Mouse (Mus musculus): ENCODE data around the gene Mpped1.
A peak's percentile ranks its signal among the peaks of the same experiment; 100 is the strongest.

Gene Mpped1

DNA sequence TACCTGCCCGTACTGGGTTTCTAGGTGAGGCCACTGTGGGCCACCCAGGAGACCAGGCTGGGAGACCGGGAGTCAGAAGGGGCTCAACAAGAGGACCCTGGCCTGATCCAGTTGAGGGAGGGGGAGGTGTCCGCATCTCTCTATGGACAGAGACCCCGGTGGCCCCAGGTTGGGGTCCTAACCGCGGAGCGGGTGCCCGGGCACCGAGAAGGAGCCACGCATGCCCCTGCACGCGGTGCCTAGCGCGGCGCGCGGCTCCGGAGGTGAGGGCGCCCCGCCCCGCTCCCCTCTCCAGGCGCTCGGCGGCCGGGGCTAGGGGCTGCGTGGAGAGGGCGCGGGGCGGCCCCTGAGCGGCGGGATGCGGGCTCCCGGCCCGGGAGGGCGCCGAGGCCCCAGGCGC, at the start of gene Mpped1:
Gene Mpped1 (plus strand): TSS at position 81 of the 400 bp plus-strand sequence.
- no peak for DNase-seq

DNA sequence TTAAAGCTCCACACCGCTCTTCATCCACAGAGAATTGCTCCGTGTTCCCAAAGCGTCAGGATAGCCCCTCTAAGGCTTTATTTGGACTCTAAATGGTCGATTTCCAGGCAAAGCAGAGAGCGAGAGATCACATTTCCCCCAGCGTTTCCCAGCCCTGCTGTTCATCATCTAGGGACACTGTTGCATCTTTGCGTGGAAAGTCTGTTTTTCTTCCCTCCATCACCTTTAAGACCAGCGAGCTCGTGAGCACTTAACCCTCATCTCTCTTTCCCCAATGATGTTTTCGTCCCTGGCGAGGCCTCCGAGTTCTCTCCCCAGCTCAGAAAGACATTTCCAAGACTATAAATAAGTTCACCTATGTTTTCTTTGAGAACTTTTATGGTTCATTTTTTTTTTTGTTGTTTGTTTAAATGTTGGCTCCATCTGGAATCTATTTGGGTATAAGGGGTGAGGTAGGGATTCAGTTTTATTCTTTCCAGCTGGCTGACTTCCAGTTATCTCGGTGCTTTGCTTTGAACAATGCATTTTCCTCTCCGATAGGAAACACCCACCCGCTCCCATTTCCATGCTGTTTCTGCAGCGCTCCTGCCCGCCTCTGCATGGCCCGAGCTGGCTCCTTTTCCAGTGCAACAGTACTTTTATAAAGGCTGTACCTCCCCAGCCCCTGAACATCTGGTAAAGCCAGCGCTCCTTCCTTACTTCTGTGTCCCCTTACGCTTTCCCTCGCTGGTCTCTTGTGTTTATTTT, 38.4 kb upstream of the Mpped1 start:
- DNase-seq = no peak

DNA sequence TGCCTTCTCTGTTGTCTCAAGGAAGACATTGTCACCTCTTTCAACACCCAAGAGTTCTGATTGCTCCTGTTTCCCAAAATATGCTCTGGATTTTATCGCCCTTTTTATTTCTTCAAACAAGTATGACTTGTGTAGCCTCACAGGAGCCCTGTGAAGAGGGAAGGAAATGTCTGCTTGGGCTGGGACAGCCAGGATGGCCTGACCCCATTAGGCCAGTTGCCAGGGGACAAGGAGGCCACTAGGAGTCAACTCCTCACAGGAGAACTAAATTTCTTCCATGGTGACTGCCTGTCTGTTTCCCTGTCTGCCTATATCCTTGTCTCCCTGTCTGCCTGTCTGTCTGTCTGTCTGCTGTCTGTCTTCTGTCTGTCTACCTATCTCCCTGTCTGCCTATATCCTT, 37.2 kb upstream of the Mpped1 start:
- peak; percentile 13 to 30 for DNase-seq

GRCm38 (mm10) chr15:83746311-83746710, 33.0 kb upstream of the Mpped1 start:
- no peak for DNase-seq

- DNase-seq = no peak
Observed at GRCm38 (mm10) chr15:83748986-83749385, 30.3 kb upstream of the Mpped1 start.

GRCm38 (mm10) chr15:83749436-83749835, 29.8 kb upstream of the Mpped1 start:
- DNase-seq = no peak

DNA sequence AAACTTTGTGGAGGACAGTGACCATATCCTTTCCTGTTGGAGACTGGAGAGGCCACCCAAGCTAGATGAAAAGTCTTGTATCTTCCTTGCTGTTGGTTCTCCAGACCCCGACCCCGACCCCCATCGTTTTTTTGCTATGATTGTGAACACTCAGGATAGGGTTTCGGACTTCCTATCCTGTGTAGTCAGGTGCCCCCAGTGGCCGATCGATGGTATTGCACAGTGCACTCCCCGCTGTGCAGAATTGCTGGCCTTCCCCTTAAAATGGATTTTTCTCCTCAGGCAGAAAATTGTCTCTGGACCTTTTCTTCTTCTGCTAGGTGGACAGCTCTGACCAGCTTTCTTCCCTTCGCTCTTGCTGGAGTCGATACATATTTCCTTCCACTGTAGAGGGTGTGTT, 22.5 kb upstream of the Mpped1 start:
- no peak for DNase-seq

DNA sequence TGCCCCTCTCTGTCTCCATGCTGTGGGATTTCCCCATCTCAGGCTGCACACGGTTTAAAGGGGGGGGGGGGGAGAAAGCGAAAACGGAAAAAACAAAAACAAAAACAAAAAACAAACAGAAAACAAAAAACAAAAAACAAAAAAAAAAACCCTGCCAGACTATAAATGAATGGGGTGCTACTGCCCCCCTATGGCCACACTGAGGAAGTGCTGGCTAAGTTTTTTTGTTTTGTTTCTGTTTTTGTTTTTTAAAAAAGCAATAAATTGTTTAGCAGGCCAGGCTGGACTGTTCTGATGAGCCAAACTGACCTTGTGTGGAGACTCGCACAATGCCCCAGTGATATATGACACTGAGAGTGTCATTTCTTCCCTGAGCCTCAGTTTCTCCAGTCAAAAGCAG, 20.3 kb upstream of the Mpped1 start:
- no peak for DNase-seq

- DNase-seq = peak in 1 of 2 experiments; percentile 39
Observed at GRCm38 (mm10) chr15:83760683-83761082, 18.6 kb upstream of the Mpped1 start.

- DNase-seq = no peak
Observed at GRCm38 (mm10) chr15:83761512-83761911, 17.8 kb upstream of the Mpped1 start.

DNA sequence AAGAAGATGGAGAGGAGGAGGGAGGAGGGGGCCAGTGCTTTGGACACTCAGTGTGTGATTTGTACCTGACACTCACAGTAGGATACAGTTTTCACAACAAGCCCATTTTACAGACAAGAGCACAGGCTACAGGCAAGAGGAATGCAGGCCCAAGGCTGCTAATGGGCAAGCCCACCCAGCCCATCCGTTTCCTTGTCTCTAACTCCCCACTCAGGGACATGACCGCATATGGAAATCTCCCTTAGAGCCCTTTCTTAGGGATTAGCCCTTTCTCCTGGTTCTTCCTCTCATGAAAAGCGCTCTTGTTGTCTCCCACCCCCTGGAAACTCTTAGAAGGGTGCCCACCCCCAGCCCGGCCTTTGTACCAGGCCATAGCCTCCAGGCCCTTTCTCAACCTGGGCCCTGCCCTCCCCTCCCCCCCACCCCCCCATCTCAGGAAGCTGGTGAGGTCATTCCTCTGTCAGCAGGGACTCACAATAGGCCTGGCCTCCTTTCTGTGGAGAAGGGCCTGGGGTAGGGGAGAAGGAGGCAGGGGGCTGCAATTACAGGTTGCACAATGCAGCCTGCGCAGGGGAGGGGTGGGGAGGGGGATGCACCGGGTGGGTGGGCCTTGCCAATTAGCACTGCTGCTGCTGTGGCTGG, 13.8 kb upstream of the Mpped1 start:
- DNase-seq = no peak

DNA sequence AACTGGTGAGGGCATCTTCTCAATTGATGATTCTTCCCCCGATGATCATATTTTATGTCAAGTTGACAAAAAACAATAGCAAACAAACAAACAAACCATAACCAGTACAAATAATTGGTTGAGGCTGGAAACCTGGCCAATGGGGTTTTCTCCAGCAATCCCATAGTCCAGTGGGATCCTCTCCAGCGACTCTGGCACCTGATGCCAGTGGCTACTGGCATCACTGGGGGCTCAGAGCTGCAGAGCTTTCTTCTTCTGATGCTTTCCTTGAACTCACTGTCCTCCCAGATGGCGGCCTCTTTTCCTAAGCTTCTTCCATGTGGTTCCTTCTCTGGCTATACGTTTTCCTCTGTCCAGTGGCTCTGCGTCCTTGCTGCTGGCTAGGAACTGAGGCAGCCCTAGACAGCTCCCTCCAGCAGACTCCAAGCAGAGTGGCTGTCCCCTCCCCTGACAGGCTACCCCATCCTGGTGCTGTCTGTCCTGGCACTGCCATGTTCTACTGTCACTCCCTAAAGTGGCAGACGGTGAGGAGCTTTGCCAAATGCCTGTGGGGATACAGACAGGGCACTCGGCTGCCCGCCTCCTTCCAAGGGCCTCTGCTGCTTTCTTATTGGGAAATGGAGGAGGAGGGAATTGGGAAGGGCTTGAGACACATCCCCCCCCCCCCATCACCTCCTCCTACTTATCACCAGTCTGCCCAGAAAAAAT, 7.8 kb upstream of the Mpped1 start:
- no peak for DNase-seq

- DNase-seq = peak; percentile 9 to 46
Observed at GRCm38 (mm10) chr15:83772460-83772859, 6.8 kb upstream of the Mpped1 start.

- peak; percentile 9 to 37 for DNase-seq
Observed at GRCm38 (mm10) chr15:83772953-83773352, 6.3 kb upstream of the Mpped1 start.

DNA sequence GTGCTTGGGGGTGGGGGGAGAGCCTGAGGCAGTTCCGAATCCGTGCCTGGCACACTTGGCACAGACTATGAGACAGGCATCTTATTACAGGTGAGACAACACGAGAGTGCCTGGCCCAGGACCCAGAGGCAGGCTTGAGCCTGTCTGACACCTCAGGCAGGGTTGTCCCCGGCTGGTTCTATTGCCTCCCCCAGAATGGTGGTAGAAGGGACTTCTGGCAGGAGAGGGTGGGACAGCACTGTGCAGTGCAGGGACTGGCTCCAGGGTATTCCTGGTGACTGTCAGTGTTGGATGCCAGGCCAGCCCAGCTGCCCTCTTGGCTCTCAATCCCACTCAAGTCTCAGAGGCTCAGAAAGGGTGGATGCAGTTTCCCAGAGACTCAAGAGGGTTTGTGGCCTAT, 4.3 kb upstream of the Mpped1 start:
- DNase-seq = no peak

DNA sequence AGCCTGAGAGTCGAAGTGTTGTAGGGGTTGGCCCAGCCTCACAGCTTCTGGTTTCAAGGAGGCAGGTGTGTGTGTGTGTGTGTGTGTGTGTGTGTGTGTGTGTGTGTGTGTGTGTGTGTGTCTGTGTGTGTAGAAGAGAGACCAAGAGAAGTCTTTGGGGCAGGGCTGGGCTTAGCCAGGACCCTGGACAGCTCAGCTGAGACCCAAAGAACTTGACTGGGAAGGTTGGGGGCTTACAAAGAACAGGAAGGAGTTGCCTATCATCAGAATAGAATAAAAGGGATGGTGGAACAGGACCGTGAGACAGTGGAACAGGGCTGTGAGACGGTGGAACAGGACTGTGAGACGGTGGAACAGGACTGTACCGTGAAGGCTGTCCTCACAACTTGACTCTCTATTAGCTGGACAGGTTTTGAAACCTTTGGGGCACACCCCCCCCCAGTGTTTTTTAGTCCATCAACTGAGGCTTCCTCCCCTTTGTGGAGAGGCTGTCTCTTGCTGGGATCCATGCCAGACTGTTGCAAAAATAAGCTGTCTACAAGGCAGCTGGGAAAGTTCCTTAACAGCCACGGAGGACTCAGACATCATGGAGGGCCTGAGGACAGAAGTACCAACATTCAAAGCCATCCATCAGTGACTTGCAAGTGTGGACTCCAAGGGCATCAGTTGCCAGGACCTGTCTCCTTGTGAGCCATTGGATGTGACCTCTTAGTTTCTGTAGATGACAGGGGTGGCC, 2.8 kb upstream of the Mpped1 start:
- no peak for DNase-seq

DNA sequence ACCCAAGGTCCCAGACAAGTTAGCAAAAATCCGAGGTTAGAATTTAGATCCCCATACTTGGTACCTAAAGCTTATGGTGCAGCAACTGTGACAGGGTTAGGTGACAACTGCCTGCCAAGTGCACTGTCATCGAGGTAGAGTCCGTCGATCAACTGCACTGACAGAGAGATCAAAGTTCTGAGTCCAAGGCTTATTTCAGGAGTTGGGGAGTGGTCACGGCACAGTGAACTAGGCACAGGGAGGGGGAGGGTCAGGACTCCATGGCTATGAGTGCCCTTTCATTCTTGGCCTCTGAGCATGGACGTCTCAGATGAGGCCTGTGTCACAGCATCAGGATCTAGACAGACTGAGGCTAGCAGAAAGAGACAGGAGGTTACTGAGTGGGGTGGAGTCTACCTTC, 1.8 kb upstream of the Mpped1 start:
- peak; percentile 16 to 46 for DNase-seq

- no peak for DNase-seq
Observed at GRCm38 (mm10) chr15:83779855-83780740, 831 bp downstream of the Mpped1 start.

- DNase-seq = no peak
Observed at GRCm38 (mm10) chr15:83781304-83781703, 2.0 kb downstream of the Mpped1 start.

- no peak for DNase-seq
Observed at GRCm38 (mm10) chr15:83782284-83782683, 3.0 kb downstream of the Mpped1 start.

- DNase-seq = no peak
Observed at GRCm38 (mm10) chr15:83784772-83785171, 5.5 kb downstream of the Mpped1 start.

- no peak for DNase-seq
Observed at GRCm38 (mm10) chr15:83789046-83789445, 9.8 kb downstream of the Mpped1 start.
